Comparison of ENCODE assay signal across 12 mouse cellular contexts in genomic region chr7:96765321-96765960, GRCm38 (mm10).
DNase-seq lines count a peak whose midpoint lies in the region; ATAC-seq lines count a peak whose summit lies in the region.
"Had no signal": no experiment of that assay in that cellular context is flagged by ENCODE, and none has a peak within 500 bp of the region (broad histone marks: within the 10 kb centered on the region; RNA-seq: fewer than 3 reads in every experiment).

No protein-coding gene starts in this region.

- no peak overlapping the region for H3K4me3 ChIP-seq in kidney, embryonic 14.5 days (ENCODE audit: low read length)
- H3K4me3 ChIP-seq: gastrocnemius, adult 2 months had no signal

- H3K9me3 ChIP-seq in kidney, embryonic 14.5 days (ENCODE audit: control insufficient read depth, low read length): peaks cover 9% of the 10 kb centered on the region

- H3K9ac ChIP-seq in kidney, embryonic 14.5 days (ENCODE audit: low read depth, low read length): no peak overlapping the region

- no peak for ATAC-seq in kidney, embryonic 14.5 days (ENCODE audit: low FRiP score, low TSS enrichment)
- ATAC-seq in erythroblast, adult 5-6 weeks (replicated peaks; ENCODE audit: low FRiP score, poor library complexity, severe bottlenecking): no peak
- ATAC-seq: inflammation-experienced regulatory T-cells, adult 6 months had no signal

- DNase-seq in cerebellum, postnatal 25 days: peak; percentile 25 to 51
- no peak for DNase-seq in cerebellum, adult 9-11 months
- peak; percentile 44 for DNase-seq in kidney, adult 11 months
- peak; percentile 35 for DNase-seq in adrenal gland, adult 8-10 months
- peak; percentile 26 for DNase-seq in kidney, adult 9 months
- no peak for DNase-seq in spleen, postnatal 10 days (ENCODE audit: low spot score in 2 of 2)
- DNase-seq: B cell, adult 2 months; gastrocnemius, adult 2 months; lung, postnatal 10 days had no signal

- H3K27ac ChIP-seq in kidney, embryonic 14.5 days (ENCODE audit: low read depth, low read length): no peak overlapping the region
- H3K27ac ChIP-seq: gastrocnemius, adult 2 months had no signal

- H3K4me1 ChIP-seq in kidney, embryonic 14.5 days (ENCODE audit: control insufficient read depth, insufficient read depth, low read length): no peaks in the 10 kb centered on the region

- no peaks in the 10 kb centered on the region for H3K36me3 ChIP-seq in kidney, embryonic 14.5 days (ENCODE audit: control insufficient read depth, insufficient read depth, low read length)

- no peaks in the 10 kb centered on the region for H3K27me3 ChIP-seq in kidney, embryonic 14.5 days (ENCODE audit: control insufficient read depth, insufficient read depth, low read length)

- no peak overlapping the region for H3K4me2 ChIP-seq in kidney, embryonic 14.5 days (replicated peaks; ENCODE audit: low read depth, low read length)

- 79% methylated on average over 15 of the region's 15 CpGs for WGBS in kidney, embryonic 14.5 days

Comparison
In these comparisons a context has a peak if more than half of its experiments do, and no peak if none do; other contexts are left out.
1. DNase-seq: peak in cerebellum, postnatal 25 days (2 of 2), kidney, adult 11 months (single experiment), adrenal gland, adult 8-10 months (single experiment) and kidney, adult 9 months (single experiment); none in cerebellum, adult 9-11 months (single experiment) and spleen, postnatal 10 days (0 of 2).